Mouse (Mus musculus) spleen, postnatal 36 days (tissue): ENCODE data around the gene Drp2.

ENCODE experiments used
- DNase-seq, 2 experiments: peaks; one replicate each; pipeline ENCODE4 v3.0.0; 2022; ENCODE audit warnings: low spot score in 2 of 2, mixed read lengths in 1 of 2

The Drp2 gene

GRCm38 (mm10) chrX:134403863-134404583, at the start of gene Drp2:
Gene Drp2 (plus strand): TSS chrX:134404551.
- DNase-seq: no peak

DNA sequence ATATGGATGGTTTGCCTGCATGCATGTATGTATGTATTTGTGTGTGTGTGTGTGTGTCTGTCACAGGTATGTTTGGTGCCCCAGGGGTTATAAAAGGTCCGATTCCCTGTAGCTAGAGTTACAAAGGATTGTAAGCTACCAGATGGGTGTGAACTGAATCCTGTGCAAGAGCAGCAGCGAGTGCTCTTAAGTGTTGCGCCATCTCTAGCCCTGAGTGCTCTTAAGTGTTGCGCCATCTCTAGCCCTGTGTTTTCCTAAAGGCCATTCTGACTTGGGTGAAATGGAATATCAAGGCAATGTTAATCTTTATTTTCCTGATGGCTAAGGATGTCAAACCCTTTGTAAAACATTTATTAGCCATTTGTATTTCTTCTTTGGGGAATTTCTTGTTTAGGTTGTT, 45.0 kb upstream of the Drp2 start:
- DNase-seq: no peak

- no peak for DNase-seq
Measured at GRCm38 (mm10) chrX:134362156-134362555, 42.2 kb upstream of the Drp2 start.

DNA sequence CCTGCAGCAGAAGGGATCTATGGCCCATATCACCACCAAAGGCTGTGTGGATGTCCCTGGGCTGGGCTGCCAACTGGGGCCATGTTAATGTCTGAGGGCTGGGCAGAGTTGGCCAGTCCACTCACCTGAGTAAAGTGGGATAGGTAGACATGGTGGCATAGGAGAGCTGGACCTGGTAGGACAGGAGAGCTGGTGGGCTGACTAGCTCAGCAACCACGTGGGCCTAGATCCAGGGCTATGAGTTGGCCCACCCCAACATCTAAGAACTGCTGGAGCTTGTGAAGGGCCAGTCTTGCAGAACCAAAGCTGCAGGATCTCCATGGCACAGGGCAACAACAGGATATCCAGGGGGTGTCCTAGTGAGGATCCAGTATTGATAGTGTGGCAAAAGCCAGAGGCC, 38.9 kb upstream of the Drp2 start:
- no peak for DNase-seq

- no peak for DNase-seq
Measured at GRCm38 (mm10) chrX:134366547-134366946, 37.8 kb upstream of the Drp2 start.

DNA sequence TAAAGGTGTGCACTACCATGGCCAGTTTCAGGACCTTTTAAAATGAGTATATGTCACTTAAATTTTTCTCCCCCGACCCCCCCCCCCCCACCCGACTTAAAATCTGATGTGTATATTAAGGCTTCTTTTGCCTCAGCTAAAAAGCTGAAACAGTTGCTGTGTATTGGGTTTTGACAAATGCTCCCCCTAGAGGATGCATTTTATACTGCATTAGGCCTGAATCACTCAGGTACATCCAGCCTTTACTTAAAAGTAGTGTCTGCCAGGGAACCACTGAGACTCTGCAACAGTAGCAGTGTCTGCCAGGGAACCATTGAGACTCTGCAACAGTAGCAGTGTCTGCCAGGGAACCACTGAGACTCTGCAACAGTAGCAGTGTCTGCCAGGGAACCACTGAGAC, 33.1 kb upstream of the Drp2 start:
- no peak for DNase-seq

GRCm38 (mm10) chrX:134374190-134374589, 30.2 kb upstream of the Drp2 start:
- DNase-seq: no peak

DNA sequence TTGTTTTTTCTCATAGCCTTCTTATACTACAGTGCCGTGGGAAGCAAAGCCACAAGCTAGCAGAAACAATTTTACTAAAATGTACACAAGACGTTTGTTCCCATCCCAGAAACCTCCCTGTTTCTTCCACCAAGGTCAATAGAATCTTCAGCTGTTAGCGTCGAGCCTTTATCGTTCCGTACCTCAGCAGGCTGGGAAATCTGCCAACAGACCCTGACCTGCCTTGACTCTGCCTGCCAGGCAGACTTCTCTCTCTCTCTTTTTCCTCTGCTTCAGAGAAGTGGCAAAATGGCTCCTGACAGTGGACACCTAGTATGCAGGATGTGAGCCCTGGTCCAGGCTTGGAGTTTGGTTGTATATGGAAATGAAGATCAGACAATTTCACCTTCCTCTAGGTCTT, 19.5 kb upstream of the Drp2 start:
- no peak for DNase-seq

DNA sequence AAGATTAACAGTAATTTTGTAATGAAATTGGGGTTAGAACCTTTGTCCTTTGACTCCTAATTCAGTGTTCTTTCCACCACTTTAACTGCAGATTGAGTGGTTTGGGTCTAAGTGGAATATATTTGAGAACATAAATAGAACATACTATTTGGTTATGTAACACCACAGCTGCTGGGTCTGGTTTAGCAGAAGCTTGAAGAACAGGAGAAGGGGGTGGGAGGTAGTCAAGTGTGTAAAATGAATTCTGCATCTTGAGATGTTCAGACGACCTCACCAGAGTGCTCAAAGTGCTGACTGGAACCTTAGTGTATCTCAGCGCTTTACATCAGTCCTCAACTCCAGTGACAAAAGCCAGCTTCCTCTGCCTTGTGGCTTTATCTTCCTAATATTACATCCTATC, 5.4 kb upstream of the Drp2 start:
- no peak for DNase-seq

GRCm38 (mm10) chrX:134404584-134404955, 219 bp downstream of the Drp2 start:
- no peak for DNase-seq

GRCm38 (mm10) chrX:134409354-134409900, 5.1 kb downstream of the Drp2 start:
- no peak for DNase-seq

DNA sequence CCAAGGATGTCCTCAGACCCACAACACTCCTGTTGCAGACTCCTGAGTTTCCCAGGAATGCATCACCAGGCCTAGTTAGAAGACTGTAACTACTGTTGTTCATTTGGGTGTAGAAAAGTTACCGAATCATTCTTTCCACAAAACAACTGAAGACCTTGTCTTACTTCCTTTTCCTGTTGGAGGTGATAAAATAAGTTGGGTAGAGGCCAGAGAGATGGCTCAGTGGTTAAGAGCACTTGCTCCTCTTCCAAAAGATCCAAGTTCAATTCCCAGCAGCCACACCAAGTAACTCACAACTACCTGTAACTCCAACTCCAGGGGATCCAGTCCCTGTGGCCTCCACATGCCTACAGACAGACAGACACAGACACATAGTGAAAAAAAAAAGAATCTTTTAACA, 7.7 kb downstream of the Drp2 start:
- DNase-seq: no peak

GRCm38 (mm10) chrX:134420097-134420496, 15.7 kb downstream of the Drp2 start:
- DNase-seq: no peak

DNA sequence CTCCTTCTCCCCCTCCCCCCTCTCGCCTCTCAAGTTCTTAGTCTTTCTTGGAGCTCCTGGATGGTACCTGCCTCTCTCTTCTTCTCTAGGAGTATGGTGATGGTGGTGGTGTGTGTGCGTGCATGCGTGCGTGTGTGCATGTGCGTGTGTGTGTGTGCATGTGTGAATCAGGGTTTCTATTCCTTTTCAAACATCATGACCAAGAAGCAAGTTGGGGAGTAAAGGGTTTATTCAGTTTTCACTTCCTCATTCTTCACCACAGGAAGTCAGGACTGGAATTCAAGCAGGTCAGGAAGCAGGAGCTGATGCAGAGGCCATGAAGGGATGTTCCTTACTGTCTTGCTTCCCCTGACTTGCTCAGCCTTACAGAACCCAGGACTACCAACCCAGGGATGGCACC, 19.9 kb downstream of the Drp2 start:
- no peak for DNase-seq

GRCm38 (mm10) chrX:134425798-134426197, 21.4 kb downstream of the Drp2 start:
- DNase-seq: no peak

DNA sequence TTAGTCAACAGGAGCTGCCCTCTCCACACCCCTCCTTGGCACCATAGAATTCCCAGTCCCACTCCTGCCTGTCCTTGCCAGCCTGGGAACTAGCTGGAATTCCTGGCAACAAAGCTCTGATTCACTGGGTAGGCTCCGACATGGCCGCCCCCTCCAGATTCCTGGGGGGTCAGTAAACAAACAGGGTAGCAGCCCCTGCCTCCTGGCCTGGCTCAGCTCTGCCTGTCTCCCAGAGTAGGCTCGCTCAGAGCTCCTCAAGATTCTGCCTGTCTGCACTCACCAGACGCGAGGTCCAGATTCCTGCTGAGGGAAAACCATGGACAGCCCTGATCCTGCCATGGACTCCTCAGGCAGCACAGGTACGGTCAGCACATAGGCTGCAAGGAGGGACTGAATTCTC, 22.5 kb downstream of the Drp2 start:
- DNase-seq: no peak

GRCm38 (mm10) chrX:134427307-134427706, 23.0 kb downstream of the Drp2 start:
- no peak for DNase-seq

- no peak for DNase-seq
Measured at GRCm38 (mm10) chrX:134474988-134475710, 70.8 kb downstream of the Drp2 start.

DNA sequence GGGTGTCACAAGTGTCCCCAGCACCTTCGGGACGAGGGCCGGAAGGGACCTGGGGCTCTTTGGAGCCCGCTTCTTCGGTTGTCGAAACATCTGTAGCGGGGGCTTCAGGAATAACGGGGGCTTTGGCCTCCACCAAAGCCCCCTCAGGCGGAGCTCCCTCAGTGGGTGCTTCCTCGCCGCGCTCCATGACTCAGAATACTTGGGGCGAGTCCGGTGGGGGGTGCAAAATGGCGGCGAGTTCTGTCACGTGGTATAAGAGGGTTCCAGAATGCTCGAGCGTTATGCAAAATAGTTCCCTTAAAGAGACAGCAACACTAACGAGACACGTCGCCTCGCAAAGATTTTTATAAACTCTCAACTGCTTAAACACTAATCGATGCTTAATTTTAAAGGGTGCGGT, 71.9 kb downstream of the Drp2 start, which contains the start of gene Taf7l:
Taf7l (minus strand) TSS at position 201 of the 400 bp plus-strand sequence.
- no peak for DNase-seq

GRCm38 (mm10) chrX:134481720-134482119, 77.4 kb downstream of the Drp2 start:
- DNase-seq: no peak

DNA sequence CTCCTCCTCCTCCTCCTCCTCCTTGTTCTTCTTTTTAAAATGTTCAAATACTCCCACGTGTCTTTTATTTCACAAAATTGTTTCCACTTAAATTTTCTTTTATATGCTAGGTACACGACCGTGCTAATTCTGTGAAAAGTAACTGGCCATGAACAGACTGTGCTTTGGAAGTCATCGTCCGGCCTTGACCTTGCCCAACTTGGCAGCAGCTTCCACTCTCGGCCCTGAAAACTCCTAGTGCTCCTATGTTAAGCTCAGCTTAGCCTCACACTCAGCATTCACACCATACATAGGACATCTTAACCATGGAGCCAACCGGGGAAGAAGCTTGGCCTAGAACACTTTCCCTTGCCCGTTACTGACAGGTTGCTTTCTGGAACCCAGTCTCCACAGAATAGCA, 96.3 kb downstream of the Drp2 start:
- DNase-seq: no peak
